Mouse (Mus musculus): ENCODE measurements at regions not wholly inside any gene's neighbourhood (a gene's known extent, or its start where the extent isn't known, plus 50 kb on each side); places are given as distances from the start of the nearest gene placed in this dataset.
A peak's percentile ranks its signal among the peaks of the same experiment; 100 is the strongest.

DNA sequence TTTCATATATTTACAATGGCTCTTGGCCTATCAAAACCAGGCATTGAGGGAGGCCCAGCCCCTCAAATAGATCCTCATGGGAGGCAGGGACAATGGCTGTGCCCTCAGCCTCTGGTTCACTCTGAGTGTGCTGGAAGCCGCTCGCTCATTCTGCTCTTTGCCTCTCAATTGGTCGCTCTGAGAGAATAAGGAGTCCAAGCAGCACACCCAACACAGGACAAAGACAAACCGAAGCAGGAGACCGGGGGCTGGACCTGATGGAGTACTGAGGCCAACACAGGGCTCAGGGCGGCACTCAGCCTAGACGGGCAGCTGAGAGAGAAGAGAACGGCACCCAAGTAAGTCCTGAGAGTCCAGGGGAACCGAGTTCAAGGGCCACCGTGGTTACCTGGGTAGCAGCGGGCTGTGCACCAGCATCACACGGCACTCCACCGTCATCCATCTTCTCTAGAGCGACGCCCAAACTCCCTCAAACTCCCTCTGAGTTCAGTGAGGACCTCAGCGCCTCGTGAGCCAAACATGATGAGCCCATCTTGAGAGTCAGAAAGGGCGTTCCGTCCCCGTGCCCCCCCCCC is 145.8 kb downstream of the Setd4 start:
- no peak for ATAC-seq

DNA sequence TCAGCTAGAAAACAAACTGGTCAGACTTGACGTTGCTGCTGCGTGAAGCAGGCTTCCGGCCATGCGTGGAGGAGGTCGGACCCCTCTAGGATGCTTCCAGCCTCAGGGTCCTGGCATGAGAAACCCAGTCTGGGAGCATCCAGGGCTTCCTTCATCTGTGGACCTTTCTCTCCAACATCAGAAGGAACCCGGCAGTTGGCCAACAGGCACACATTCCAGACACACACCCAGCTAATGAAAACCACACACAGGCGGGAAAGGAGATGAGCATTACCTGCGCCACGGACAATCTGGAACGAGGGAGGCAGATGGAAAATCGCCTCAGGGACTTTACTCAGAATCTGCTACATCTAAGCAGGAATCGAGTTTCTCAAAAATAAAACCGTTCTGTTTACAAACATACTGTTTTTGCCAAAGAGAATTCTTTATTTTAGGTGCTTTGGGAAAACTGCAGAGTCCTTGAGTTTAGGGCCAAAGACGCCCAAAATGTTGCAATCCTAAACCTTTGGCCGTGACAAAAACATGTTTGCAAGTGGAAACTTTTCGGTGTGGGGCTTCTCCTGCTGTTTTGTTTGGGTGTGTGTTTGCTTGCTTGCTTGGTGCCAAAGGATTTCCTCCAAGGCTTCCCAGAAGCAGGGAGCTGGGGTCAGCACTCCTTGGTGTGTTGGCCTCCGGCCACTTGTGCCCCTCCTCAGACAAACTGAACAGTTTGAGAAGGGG is 147.0 kb downstream of the Setd4 start:
- no peak for ATAC-seq

GRCm38 (mm10) chr16:93454080-93454997 is 149.5 kb downstream of the Setd4 start:
- ATAC-seq = peak; percentile 74

DNA sequence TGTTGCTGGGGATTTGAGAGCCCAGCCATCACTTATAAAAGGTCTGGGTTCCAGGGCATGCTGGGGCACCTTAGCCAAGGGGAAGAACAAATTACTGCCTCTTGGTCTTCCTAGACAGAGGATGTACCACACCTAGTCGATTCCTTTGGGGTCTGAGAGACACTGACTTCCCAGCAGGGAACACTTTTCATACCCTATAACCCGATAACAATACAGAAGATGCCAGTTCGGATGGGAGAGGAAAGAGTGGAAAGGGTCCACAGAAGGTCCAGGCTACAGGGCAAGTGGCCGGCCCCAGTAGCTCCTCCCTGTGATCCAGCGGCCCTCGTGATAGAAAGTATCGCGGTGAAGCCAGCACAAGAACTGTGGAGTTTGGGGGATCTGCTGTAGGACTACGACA is 150.8 kb downstream of the Setd4 start:
- ATAC-seq = no peak

DNA sequence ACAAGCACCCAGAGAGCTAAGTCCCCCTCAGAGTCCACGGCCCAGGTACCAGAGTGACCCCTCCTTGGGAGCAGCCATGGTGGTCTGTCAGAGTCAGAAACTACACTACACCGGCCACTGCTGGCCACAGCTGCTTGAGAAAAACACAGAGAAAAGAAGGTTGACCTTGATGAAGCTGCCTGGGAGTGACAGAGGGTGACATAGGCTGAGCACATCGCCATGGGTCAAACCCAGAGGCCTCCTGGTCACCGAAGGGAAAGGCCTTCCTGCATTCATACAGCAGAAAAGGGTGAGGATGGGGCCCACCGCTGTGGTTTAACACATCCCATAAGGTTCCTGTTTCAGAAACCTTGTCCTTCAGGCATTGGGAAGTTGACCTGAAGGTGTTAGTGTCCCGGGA is 153.0 kb downstream of the Setd4 start:
- ATAC-seq = no peak

GRCm38 (mm10) chr16:93449925-93450324 is 153.9 kb downstream of the Setd4 start:
- no peak for ATAC-seq

DNA sequence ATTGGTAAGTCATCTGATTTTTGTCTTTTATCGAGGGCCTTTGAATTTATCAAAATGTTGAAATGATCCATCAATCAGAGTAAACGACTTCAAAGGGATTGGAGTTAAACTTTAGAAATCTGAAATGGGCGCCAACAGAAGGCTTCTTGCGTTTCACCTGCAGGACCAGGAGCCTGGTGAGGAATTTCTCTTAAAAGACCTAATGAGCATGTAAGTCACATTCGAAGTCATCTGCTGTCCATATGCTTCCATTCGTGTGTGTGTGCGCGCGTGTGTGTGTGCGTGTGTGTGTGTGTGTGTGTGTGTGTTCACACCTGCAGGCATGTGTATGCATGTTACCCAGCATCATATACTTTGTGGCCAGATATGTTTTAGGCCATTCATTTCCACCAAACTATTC is 155.7 kb downstream of the Setd4 start:
- no peak for ATAC-seq

DNA sequence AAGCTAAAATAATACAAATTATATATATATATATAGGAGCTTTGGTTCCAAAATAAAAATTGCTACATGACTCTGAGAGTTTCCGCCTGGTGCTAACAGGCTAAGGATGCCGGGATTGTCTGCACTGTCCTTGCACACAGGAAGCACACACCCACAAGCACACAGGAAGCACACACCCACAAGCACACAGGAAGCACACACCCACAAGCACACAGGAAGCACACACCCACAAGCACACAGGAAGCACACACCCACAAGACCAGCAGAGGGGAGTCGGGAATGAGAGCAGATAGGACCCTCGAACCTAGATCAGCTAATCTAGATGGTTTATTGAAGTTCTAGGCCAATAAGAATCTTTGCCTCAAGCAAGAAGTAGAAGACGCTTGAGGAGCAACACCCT is 156.9 kb downstream of the Setd4 start:
- ATAC-seq = peak; percentile 39

DNA sequence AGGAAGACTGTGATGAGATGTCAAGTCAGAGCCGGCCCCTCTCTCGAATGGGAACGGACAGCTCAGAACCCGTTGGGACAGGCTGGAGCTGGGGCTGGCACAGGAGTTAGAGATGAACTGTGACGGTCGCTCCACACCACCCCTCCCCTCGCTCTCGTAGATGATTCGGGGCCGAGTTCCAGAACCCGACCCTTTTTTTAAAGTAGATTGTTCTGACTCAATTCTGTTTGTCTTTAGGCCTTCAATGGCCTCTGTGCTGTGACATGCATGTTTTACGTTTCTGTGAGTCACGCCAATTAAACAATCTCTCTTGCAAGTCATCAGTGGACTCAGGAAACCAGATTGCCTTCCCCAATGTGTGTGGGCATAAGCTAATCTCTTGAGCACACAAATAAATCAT is 157.7 kb downstream of the Setd4 start:
- no peak for ATAC-seq

- ATAC-seq = no peak
Measured at GRCm38 (mm10) chr16:93442837-93443236, 161.0 kb downstream of the Setd4 start.

- ATAC-seq = no peak
Measured at GRCm38 (mm10) chr16:93437608-93438425, 166.0 kb downstream of the Setd4 start.

- no peak for ATAC-seq
Measured at GRCm38 (mm10) chr16:93436732-93437131, 167.1 kb downstream of the Setd4 start.

DNA sequence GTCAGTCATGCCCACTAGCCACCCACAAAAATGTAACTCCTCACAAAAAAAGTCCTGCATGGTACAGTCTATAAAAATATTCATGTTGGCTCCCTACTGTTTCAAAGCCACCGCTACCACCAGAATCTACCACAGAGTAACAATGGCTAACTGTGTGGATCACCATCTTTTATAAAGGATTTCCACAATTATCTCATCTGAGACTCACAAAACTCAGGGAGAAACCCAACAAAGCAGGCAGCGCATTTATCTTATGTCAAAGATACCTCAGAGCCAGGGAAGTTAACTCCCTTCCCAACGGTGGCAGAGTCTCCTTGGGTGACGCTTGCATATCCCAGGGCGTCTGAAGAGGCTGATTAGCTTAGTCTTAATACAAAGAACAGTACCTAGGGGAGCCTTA is 172.5 kb downstream of the Setd4 start:
- ATAC-seq = no peak

- no peak for ATAC-seq
Measured at GRCm38 (mm10) chr16:93429324-93429781, 174.5 kb downstream of the Setd4 start.

DNA sequence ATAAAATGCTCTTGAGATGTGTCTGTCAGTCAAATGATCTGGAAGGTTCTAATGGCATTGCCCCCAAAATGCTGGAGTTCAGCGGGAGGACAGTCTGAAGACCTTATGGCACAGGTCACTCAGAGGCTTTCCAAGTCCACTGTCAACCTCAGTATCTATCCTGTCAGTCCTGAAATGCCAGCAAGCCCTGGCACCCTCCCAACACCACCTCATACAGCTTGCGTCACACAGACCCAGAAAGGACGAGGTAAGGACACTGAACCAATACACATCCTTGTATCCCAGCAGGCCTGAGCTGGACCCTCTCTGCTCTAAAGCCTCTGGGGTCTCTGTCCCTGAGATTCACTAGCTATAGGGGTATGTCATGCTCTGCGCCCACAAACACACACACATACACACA is 176.6 kb downstream of the Setd4 start:
- ATAC-seq = no peak

DNA sequence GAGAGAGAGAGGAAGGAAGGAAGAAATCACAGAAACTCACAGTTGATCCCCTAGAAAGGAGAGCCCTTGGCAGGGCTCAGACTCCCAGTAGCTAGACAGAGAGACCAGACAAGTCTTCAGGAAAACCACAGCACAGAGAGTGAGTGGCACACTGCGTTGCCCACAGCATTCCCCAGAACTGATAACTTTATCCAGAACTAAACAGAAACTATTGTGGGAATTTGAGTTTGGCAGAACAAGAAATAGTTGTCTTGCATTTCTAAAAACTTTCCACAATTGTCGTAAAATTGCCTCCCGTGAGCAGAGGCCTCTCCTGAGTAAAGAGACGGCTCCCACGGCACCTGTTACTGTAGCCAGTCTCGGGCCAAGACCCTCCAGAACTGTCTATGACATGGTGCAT is 178.1 kb downstream of the Setd4 start:
- no peak for ATAC-seq

DNA sequence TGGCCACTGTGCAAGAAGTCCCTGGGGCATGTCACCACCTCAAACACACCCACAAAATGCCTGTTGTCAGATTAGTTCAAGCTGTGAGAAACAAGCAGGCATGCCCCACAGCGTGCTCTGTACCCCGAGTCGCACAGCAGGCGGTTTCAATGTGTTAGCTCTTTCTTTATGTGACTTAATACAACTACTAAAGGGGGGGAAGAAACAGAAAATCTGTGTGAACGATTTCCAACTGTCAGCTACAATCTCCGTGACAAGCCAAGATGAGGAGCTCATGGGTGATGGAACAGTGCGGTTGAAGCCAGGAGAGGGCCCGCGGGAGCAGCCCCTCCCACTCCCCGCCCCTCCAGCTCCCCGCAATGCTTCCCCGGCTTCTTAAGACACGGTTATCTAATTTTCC is 180.7 kb downstream of the Setd4 start:
- ATAC-seq = no peak

DNA sequence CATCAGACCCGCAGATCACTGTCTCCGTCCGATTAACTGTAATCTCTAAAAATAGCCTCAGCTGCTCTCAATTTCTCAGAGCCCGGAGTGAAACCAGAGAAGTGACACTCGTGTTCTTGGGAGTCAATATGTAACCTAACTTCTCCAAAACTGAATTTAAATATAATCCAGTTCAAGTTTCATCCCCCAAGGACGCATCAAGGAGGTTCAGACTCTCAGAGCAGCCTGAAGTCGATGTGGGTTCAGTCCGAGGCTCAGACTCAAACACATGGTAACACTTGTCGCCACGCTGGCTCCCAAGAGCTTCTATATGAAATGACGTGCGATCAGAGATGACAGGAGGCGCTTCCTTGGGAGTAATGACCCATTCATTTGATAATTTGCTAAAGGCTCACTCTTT is 181.6 kb downstream of the Setd4 start:
- ATAC-seq = no peak

GRCm38 (mm10) chr16:93418246-93418645 is 185.6 kb downstream of the Setd4 start:
- ATAC-seq = no peak

DNA sequence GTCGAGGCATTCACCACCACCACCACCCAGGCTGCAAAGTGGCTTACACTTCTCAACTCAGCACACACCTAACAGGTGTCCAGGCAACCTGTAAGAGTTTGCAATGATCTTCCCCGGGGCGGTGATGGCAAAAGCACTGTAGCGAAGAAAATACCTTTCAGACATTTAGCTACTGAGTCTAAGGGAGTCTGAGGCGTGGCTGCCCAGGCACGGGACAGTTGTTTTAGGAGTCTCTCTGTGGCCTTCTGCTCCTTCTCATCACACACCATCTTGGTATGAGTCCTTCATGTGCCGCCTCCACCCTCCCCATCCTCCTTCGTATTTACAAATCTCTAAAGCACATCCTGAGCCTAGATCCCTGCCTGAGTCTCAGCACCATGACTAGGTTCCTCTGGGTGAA is 186.0 kb downstream of the Setd4 start:
- no peak for ATAC-seq

DNA sequence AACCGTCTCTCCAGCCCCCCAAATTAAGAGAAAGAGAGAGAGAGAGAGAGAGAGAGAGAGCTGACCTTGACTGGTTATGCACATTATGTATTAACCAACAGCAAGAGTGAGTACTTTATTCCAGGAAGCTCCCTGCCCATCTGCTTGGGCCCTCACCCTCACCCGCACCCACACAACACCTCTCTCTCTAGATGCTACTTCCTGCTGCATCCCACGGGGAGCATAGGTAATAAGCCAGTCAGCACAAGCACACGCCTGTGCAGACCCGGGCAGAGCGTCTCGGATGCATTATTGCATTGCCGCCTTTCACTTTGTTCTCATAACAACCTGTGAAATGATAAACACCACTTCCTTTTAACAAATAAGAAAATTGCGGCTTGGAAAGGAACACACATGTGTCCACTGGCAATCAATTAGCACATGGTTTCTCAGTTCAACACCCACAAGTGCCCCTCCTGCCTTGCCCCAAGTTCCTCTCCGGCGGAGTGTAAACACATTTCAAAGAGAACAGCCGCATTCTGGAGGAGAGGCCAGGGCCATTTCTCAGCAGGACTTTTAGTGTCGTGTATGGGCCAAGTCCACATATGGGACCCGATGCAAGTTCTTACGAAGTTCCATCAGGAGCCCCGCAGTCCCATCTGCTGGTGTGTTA is 211.7 kb downstream of the Setd4 start:
- ATAC-seq = no peak

GRCm38 (mm10) chr16:93387578-93388116 is 216.2 kb downstream of the Setd4 start:
- no peak for ATAC-seq

All from CD4-positive, CD25-positive, alpha-beta regulatory T cell, adult 4 months (primary cell).